Mouse (Mus musculus): ENCODE data around the gene Ifnl3. TPM values are rescaled to one million over a fixed set of nuclear protein-coding genes. Genes with fewer than 3 reads are reported as not detected.

Ifnl3 gene
- polyA plus RNA-seq, 1 experiment from 2014 or later, result not detected

- no peak overlapping the region for H3K4me2 ChIP-seq (ENCODE audit: low read depth, low read length)
- H3K4me1 ChIP-seq (ENCODE audit: control insufficient read depth, insufficient read depth, low read length), result no peaks in the 10 kb centered on the region; the same call in 1 of the 2 replicates
- H3K36me3 ChIP-seq (replicated peaks; ENCODE audit: control insufficient read depth, insufficient read depth, low read depth, low read length), result no peaks in the 10 kb centered on the region
- H3K9ac ChIP-seq (replicated peaks; ENCODE audit: low read length), result no peak overlapping the region
- WGBS, result 96% methylated on average over 3 of the region's 3 CpGs
- no peaks in the 10 kb centered on the region for H3K9me3 ChIP-seq (replicated peaks; ENCODE audit: control insufficient read depth, low read length)
- ATAC-seq (replicated peaks; ENCODE audit: insufficient number of reproducible peaks, low FRiP score, low TSS enrichment, low read depth) (no peak), DNase-seq (ENCODE audit: low spot score) (no peak)
- no peaks in the 10 kb centered on the region for H3K27me3 ChIP-seq (ENCODE audit: control insufficient read depth, insufficient read depth, low read length)
- no peak overlapping the region for H3K27ac ChIP-seq (replicated peaks; ENCODE audit: low read depth, low read length)
- H3K4me3 ChIP-seq (ENCODE audit: low read depth, low read length), result no peak overlapping the region
Measured at GRCm38 (mm10) chr7:28573236-28573635, 50.6 kb downstream of the Ifnl3 start.

Small RNA genes within 50 kb of the gene (microRNA-seq; reads per million reads assigned to microRNA genes)
- gene Mir7049 (ENCODE audit: borderline number of aligned reads), result 1.9 reads per million

Other genes starting within 250 kb of the Ifnl3 start
- 13.7 and 17.5 TPM in 2 replicates for gene Eid2b, start 245.1 kb upstream of the Ifnl3 start, polyA plus RNA-seq (2014; fragmentation: Nextera tagmentation; extraction: Ambion mirVana)
- gene Selenov, start 231.7 kb upstream of the Ifnl3 start, polyA plus RNA-seq (2014; fragmentation: Nextera tagmentation; extraction: Ambion mirVana), result not detected in 2 replicates
- 9.9 and 11.8 TPM in 2 replicates for gene Dll3, start 220.6 kb upstream of the Ifnl3 start, polyA plus RNA-seq (2014; fragmentation: Nextera tagmentation; extraction: Ambion mirVana)
- gene Timm50, start 210.8 kb upstream of the Ifnl3 start, polyA plus RNA-seq (2014; fragmentation: Nextera tagmentation; extraction: Ambion mirVana), result 172 and 177 TPM in 2 replicates
- gene Supt5, start 184.1 kb upstream of the Ifnl3 start, polyA plus RNA-seq (2014; fragmentation: Nextera tagmentation; extraction: Ambion mirVana), result 72.3 and 73.9 TPM in 2 replicates
- 988 and 991 TPM in 2 replicates for gene Rps16, start 172.2 kb upstream of the Ifnl3 start, polyA plus RNA-seq (2014; fragmentation: Nextera tagmentation; extraction: Ambion mirVana)
- 38.8 and 50.0 TPM in 2 replicates for gene Plekhg2, start 150.2 kb upstream of the Ifnl3 start, polyA plus RNA-seq (2014; fragmentation: Nextera tagmentation; extraction: Ambion mirVana)
- gene Zfp36, start 142.6 kb upstream of the Ifnl3 start, polyA plus RNA-seq (2014; fragmentation: Nextera tagmentation; extraction: Ambion mirVana), result 4.7 and 5.5 TPM in 2 replicates
- gene Med29, start 130.1 kb upstream of the Ifnl3 start, polyA plus RNA-seq (2014; fragmentation: Nextera tagmentation; extraction: Ambion mirVana), result 50.1 and 50.6 TPM in 2 replicates
- 80.0 and 81.4 TPM in 2 replicates for gene Paf1, start 129.9 kb upstream of the Ifnl3 start, polyA plus RNA-seq (2014; fragmentation: Nextera tagmentation; extraction: Ambion mirVana)
- 8.3 and 8.9 TPM in 2 replicates for gene Gmfg, start 85.4 kb upstream of the Ifnl3 start, polyA plus RNA-seq (2014; fragmentation: Nextera tagmentation; extraction: Ambion mirVana)
- 4.4 and 5.7 TPM in 2 replicates for gene Lrfn1, start 70.9 kb upstream of the Ifnl3 start, polyA plus RNA-seq (2014; fragmentation: Nextera tagmentation; extraction: Ambion mirVana)
- gene Ifnl2, start 12.4 kb upstream of the Ifnl3 start, polyA plus RNA-seq (2014; fragmentation: Nextera tagmentation; extraction: Ambion mirVana), result not detected in 2 replicates
- gene Sycn, start 18.0 kb downstream of the Ifnl3 start, polyA plus RNA-seq (2014; fragmentation: Nextera tagmentation; extraction: Ambion mirVana), result not detected in 2 replicates
- gene Nccrp1, start 24.4 kb downstream of the Ifnl3 start, polyA plus RNA-seq (2014; fragmentation: Nextera tagmentation; extraction: Ambion mirVana), result not detected in 2 replicates
- 29.4 and 30.9 TPM in 2 replicates for gene Samd4b, start 75.3 kb downstream of the Ifnl3 start, polyA plus RNA-seq (2014; fragmentation: Nextera tagmentation; extraction: Ambion mirVana)
- 25.6 and 28.6 TPM in 2 replicates for gene Pak4, start 75.3 kb downstream of the Ifnl3 start, polyA plus RNA-seq (2014; fragmentation: Nextera tagmentation; extraction: Ambion mirVana)
- gene Acp7, start 108.5 kb downstream of the Ifnl3 start, polyA plus RNA-seq (2014; fragmentation: Nextera tagmentation; extraction: Ambion mirVana), result not detected in 2 replicates
- 6.1 and 7.2 TPM in 2 replicates for gene Fbxo27, start 170.0 kb downstream of the Ifnl3 start, polyA plus RNA-seq (2014; fragmentation: Nextera tagmentation; extraction: Ambion mirVana)
- 11.6 and 13.0 TPM in 2 replicates for gene Fbxo17, start 194.0 kb downstream of the Ifnl3 start, polyA plus RNA-seq (2014; fragmentation: Nextera tagmentation; extraction: Ambion mirVana)
- gene Mrps12, start 219.0 kb downstream of the Ifnl3 start, polyA plus RNA-seq (2014; fragmentation: Nextera tagmentation; extraction: Ambion mirVana), result 145 and 151 TPM in 2 replicates
- 28.2 and 29.9 TPM in 2 replicates for gene Sars2, start 219.2 kb downstream of the Ifnl3 start, polyA plus RNA-seq (2014; fragmentation: Nextera tagmentation; extraction: Ambion mirVana)
- 1.5 and 2.0 TPM in 2 replicates for gene Ccer2, start 233.3 kb downstream of the Ifnl3 start, polyA plus RNA-seq (2014; fragmentation: Nextera tagmentation; extraction: Ambion mirVana)
- 65.6 and 67.2 TPM in 2 replicates for gene Sirt2, start 243.9 kb downstream of the Ifnl3 start, polyA plus RNA-seq (2014; fragmentation: Nextera tagmentation; extraction: Ambion mirVana)
- gene Nfkbib, start 244.7 kb downstream of the Ifnl3 start, polyA plus RNA-seq (2014; fragmentation: Nextera tagmentation; extraction: Ambion mirVana), result 33.4 and 41.0 TPM in 2 replicates

All from embryonic facial prominence, embryonic 11.5 days (tissue).